Mouse (Mus musculus) ES-Bruce4 (cell line): Measurements from ENCODE around the gene Rxfp4. TPM values are rescaled to one million over a fixed set of nuclear protein-coding genes. Genes with fewer than 3 reads are reported as not detected.
"Not testable (repeated sequence)": the region's sequence is repeated elsewhere in the genome, so short reads cannot be mapped to it uniquely, and the experiment has no call there.

Experiments used
- H3K27ac ChIP-seq: 2 replicates; pipeline ENCODE4 v1.5.1; 2012; ENCODE audit warnings: low read length, inconsistent platforms; ENCODE audit not compliant: insufficient read depth
- H3K27me3 ChIP-seq: 2 replicates; pipeline ENCODE4 v1.6.1; 2012; ENCODE audit warnings: mild to moderate bottlenecking, low read length, inconsistent platforms; ENCODE audit not compliant: control insufficient read depth, poor library complexity, insufficient read depth, severe bottlenecking
- H3K36me3 ChIP-seq: 2 replicates; pipeline ENCODE4 v1.6.1; 2012; ENCODE audit warnings: inconsistent platforms, mild to moderate bottlenecking, low read length, moderate library complexity; ENCODE audit not compliant: control insufficient read depth, poor library complexity, insufficient read depth, severe bottlenecking
- H3K4me1 ChIP-seq: one replicate; pipeline ENCODE4 v1.8.1; 2011; ENCODE audit warnings: low read length; ENCODE audit not compliant: control insufficient read depth, insufficient read depth
- H3K4me3 ChIP-seq: 2 replicates; pipeline ENCODE4 v1.5.1; 2011; ENCODE audit warnings: low read depth, mild to moderate bottlenecking, low read length
- H3K9ac ChIP-seq: 2 replicates; pipeline ENCODE4 v1.6.1; 2012; ENCODE audit warnings: low read depth, mild to moderate bottlenecking, inconsistent platforms; ENCODE audit not compliant: poor library complexity, severe bottlenecking
- H3K9me3 ChIP-seq: replicated peaks from 2 replicates; pipeline ENCODE4 v1.6.1; 2012; ENCODE audit warnings: mild to moderate bottlenecking, low read length, inconsistent platforms; ENCODE audit not compliant: control insufficient read depth, poor library complexity, insufficient read depth, severe bottlenecking
- CTCF ChIP-seq: IDR thresholded peaks from one replicate; pipeline ENCODE4 v1.8.1; 2011; ENCODE audit warnings: low read depth, low read length
- EP300 ChIP-seq: IDR thresholded peaks from 2 replicates; pipeline ENCODE4 v1.6.1; 2011; ENCODE audit warnings: low read depth, low read length; ENCODE audit not compliant: insufficient read depth
- POLR2A ChIP-seq: IDR thresholded peaks from one replicate; pipeline ENCODE4 v1.8.1; 2011; ENCODE audit warnings: low read length; ENCODE audit not compliant: insufficient read depth
- polyA plus RNA-seq: library from polyadenylated mRNA; stranded (reverse); fragments of >200 nt; gene quantifications from 2 replicates; pipeline ENCODE4 v1.2.4, GENCODE M21; 2011; ENCODE audit warnings: low read depth; ENCODE audit not compliant: missing spikeins, insufficient read depth, insufficient read length

Gene Rxfp4
- polyA plus RNA-seq, 1 experiment = not detected

DNA sequence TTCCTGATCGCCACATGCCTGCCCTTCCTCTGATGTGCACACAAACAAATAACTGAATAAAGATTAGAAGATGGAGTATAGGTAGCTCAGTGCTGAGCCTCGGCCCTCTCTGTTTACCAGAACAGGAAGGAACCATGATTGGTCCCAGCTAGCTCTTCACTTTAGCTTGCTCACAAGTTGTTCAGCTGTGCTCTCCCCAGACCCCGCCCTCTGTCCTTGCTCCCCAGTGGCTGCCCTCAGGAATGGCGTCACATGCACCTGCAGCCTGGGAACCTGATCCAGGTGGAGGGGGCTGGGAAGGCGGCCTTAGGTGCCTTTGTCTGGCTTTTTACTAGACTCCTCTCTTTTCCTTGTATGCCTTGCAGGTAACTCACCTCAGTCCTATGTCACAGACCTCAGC is 37.8 kb downstream of the Rxfp4 start:
- peak overlapping the region; percentile 55 for H3K9ac ChIP-seq
- H3K36me3 ChIP-seq = no peaks in the 10 kb centered on the region; the same call in 1 of the 2 replicates
- TF ChIP-seq POLR2A (no peak), EP300 (0 out of 2 replicates have a peak, but pooled peaks have one; percentile 46), CTCF (no peak)
- peak overlapping the region; percentile 61 for H3K4me3 ChIP-seq
- no peaks in the 10 kb centered on the region for H3K27me3 ChIP-seq
- no peaks in the 10 kb centered on the region for H3K9me3 ChIP-seq
- H3K4me1 ChIP-seq = peaks cover 4% of the 10 kb centered on the region
- peak overlapping the region; percentile 68 for H3K27ac ChIP-seq

DNA sequence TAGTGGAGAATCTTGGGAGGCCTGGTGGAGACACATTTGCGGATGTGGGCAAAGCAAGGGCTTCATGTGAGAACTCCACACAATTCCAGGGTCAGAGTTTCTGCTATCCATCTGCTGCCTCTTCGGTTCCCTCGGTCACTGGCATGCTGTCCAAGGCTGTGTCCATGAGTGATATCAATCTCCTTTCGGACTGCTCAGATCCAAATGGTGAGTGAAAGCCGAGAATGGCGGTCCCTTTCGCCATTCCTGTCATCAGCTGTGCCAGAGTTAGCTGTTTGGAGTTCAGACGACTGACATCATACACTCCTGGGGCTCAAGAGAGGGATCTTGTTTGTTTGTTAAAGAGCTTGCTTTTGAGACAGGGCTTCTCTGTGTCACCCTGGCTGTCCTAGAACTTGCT is 38.5 kb downstream of the Rxfp4 start:
- no peak overlapping the region for H3K9ac ChIP-seq
- TF ChIP-seq CTCF (no peak), EP300 (no peak), POLR2A (no peak)
- no peak overlapping the region for H3K4me3 ChIP-seq
- no peaks in the 10 kb centered on the region for H3K9me3 ChIP-seq
- H3K36me3 ChIP-seq = no peaks in the 10 kb centered on the region; the same call in 1 of the 2 replicates
- no peaks in the 10 kb centered on the region for H3K27me3 ChIP-seq
- no peak overlapping the region for H3K27ac ChIP-seq
- peaks cover 4% of the 10 kb centered on the region for H3K4me1 ChIP-seq

DNA sequence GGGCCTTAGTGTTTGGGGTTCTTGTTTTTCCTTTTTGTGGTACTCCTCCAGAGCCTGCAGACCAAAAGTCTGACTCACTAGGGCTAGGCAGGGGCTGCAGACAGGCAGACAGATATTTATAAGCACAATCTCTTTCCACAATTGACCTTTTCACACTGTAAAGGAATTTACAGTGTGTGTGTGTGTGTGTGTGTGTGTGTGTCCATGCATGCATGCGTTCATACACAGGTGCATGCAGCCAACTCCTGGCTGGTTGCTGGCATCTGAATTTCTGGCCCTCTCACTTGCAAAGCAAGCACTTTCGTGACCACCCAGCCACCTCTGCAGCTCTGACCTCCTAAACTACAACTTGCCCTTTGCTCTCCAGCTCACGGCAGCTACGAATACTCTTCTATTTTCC is 43.9 kb downstream of the Rxfp4 start:
- Histone ChIP-seq H3K27ac (no peak overlapping the region), H3K4me3 (no peak overlapping the region), H3K4me1 (peaks cover 3% of the 10 kb centered on the region), H3K36me3 (no peaks in the 10 kb centered on the region), H3K27me3 (no peaks in the 10 kb centered on the region), H3K9me3 (no peaks in the 10 kb centered on the region), H3K9ac (no peak overlapping the region)
- TF ChIP-seq CTCF (no peak), POLR2A (no peak), EP300 (no peak)

DNA sequence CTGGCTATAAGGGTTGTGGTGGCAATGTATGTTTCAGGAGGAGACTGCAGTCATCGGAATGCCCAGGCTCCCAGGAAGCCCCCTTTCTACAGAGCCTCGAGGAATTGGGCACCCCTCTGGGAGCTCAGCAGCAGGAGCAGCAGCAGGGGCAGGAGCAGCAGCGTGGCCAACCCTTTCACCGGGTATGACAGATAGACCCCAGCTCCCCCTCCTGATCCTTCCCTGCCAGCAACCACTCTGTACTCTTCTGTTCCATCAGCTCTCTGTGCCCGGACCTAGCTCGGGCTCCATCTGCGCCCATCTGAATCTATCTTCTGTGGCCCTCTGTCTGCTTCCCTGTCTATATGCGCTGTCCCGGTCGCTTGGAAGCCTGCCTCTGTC is 45.2 kb downstream of the Rxfp4 start:
- no peaks in the 10 kb centered on the region for H3K9me3 ChIP-seq
- no peak overlapping the region for H3K27ac ChIP-seq
- H3K4me3 ChIP-seq = peak overlapping the region; percentile 69
- no peaks in the 10 kb centered on the region for H3K36me3 ChIP-seq
- peaks cover 3% of the 10 kb centered on the region for H3K4me1 ChIP-seq
- no peaks in the 10 kb centered on the region for H3K27me3 ChIP-seq
- TF ChIP-seq POLR2A (no peak), CTCF (no peak), EP300 (no peak)
- H3K9ac ChIP-seq = peak overlapping the region; percentile 46

DNA sequence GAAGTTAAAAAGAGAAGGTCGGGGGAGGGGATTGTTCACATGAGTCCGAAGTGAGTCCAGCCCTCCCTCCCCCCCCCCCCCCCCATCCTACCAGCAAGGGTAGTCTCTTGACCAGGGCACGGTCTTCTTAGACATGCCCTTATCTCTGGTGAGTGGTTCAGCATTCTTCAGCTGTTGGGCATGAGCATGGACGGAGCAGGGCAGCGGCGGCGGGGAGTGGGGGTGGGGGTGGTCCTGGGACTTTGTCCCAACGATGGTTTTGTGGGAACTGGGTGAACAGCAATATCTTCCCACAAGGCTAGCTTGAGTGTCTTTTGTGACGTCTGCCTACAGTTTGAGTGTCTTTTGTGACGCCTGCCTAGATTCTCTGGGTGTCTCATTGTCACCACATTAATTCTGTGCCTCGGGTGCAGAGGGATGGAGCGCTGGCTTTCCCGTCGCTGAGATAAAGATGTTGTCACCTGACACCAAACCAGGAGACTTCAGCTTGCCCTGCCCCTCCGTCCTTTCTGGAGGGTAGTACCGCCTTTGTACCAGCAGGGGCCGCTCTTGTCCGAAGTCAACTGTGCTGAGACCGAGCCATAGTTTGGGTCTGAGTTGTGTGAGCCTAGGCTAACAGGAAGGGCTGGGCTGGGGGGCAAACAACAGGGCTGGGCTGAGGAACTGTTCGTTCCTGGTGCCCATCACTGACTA is 45.7 kb downstream of the Rxfp4 start:
- no peaks in the 10 kb centered on the region for H3K27me3 ChIP-seq
- H3K4me1 ChIP-seq = peaks cover 3% of the 10 kb centered on the region
- no peak for TF ChIP-seq POLR2A
- TF ChIP-seq CTCF = peak; percentile 96
- TF ChIP-seq EP300 = peak; percentile 48; the same call in 1 of the 2 replicates
- no peak overlapping the region for H3K27ac ChIP-seq
- peak overlapping the region; percentile 46 for H3K9ac ChIP-seq
- H3K9me3 ChIP-seq = no peaks in the 10 kb centered on the region
- H3K36me3 ChIP-seq = no peaks in the 10 kb centered on the region
- H3K4me3 ChIP-seq = peak overlapping the region; percentile 71

DNA sequence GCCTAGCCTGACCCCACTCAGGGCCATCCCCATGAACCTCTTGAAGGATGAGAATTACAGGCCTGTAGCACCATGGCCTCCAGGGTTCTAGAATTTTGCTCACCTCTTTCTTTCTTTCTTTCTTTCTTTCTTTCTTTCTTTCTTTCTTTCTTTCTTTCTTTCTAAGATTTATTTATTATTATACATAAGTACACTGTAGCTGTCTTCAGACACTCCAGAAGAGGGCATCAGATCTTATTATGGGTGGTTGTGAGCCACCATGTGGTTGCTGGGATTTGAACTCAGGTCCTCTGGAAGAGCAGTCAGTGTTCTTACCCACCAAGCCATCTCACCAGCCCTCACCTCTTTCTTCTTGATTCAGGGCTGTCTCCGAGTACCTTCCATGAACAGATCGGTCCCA is 47.3 kb downstream of the Rxfp4 start, which contains the start of gene Arhgef2:
Arhgef2 (plus strand) TSS at position 301 of the 400 bp plus-strand sequence.
- not testable (repeated sequence) for H3K27me3 ChIP-seq, H3K9me3 ChIP-seq, H3K4me1 ChIP-seq, H3K36me3 ChIP-seq
- H3K9ac ChIP-seq = peak within 1 kb of the TSS; percentile 44
- H3K4me3 ChIP-seq = peak within 1 kb of the TSS; percentile 38
- peak within 1 kb of the TSS; percentile 92 for H3K27ac ChIP-seq
